Mouse (Mus musculus) lung, embryonic 15.5 days (tissue): ENCODE measurements at regions not wholly inside any gene's neighbourhood (a gene's known extent, or its start where the extent isn't known, plus 50 kb on each side); places are given as distances from the start of the nearest gene placed in this dataset.
A peak's percentile ranks its signal among the peaks of the same experiment; 100 is the strongest.

ENCODE experiments used
- ATAC-seq: fragments of 200-750 bp; cut with Nextera tagmentation; 2 replicates; pipeline ENCODE4 v1.8.0; 2017; ENCODE audit warnings: moderate number of reproducible peaks, borderline replicate concordance; ENCODE audit not compliant: low FRiP score, low TSS enrichment; ENCODE audit errors: extremely low read depth
- H3K27ac ChIP-seq: fragments of 300-500 bp; sonication (generic); 2 replicates; pipeline ENCODE4 v1.5.1; 2015; ENCODE audit warnings: moderate library complexity, mild to moderate bottlenecking, inconsistent platforms
- H3K27me3 ChIP-seq: fragments of 300-500 bp; sonication (generic); 2 replicates; pipeline ENCODE4 v1.6.1; 2015; ENCODE audit warnings: inconsistent platforms
- H3K36me3 ChIP-seq: fragments of 300-500 bp; sonication (generic); 2 replicates; pipeline ENCODE4 v1.6.1; 2015; ENCODE audit warnings: inconsistent platforms
- H3K4me1 ChIP-seq: fragments of 300-500 bp; sonication (generic); 2 replicates; pipeline ENCODE4 v1.6.1; 2015; ENCODE audit warnings: inconsistent platforms
- H3K4me2 ChIP-seq: fragments of 300-500 bp; sonication (generic); 2 replicates; pipeline ENCODE4 v1.6.1; 2015; ENCODE audit warnings: inconsistent platforms, mild to moderate bottlenecking, moderate library complexity
- H3K4me3 ChIP-seq: fragments of 300-500 bp; sonication (generic); 2 replicates; pipeline ENCODE4 v1.5.1; 2015; ENCODE audit warnings: mild to moderate bottlenecking, inconsistent platforms
- H3K9ac ChIP-seq: fragments of 300-500 bp; sonication (generic); 2 replicates; pipeline ENCODE4 v1.6.1; 2015; ENCODE audit warnings: inconsistent platforms
- H3K9me3 ChIP-seq: fragments of 300-500 bp; sonication (generic); 2 replicates; pipeline ENCODE4 v1.6.1; 2016; ENCODE audit warnings: inconsistent platforms
- WGBS: fragments of 180-500 bp; shearing (Covaris S2); methylation state at CpG from one replicate; pipeline ENCODE4 v1.1.7; 2015; 5-methylcytosine and 5-hydroxymethylcytosine counted together

- Histone ChIP-seq H3K27me3 (no peaks in the 10 kb centered on the region), H3K4me2 (peak overlapping the region; percentile 89), H3K27ac (peak overlapping the region; percentile 99), H3K4me1 (peaks cover 41% of the 10 kb centered on the region), H3K4me3 (peak overlapping the region; percentile 49), H3K9me3 (no peaks in the 10 kb centered on the region), H3K9ac (peak overlapping the region; percentile 72), H3K36me3 (no peaks in the 10 kb centered on the region)
- no peak; the same call in 1 of the 2 replicates for ATAC-seq
- 21% methylated on average over 9 of the region's 9 CpGs for WGBS
Measured at GRCm38 (mm10) chr15:85652871-85653337, 70.6 kb upstream of the Wnt7b start.

DNA sequence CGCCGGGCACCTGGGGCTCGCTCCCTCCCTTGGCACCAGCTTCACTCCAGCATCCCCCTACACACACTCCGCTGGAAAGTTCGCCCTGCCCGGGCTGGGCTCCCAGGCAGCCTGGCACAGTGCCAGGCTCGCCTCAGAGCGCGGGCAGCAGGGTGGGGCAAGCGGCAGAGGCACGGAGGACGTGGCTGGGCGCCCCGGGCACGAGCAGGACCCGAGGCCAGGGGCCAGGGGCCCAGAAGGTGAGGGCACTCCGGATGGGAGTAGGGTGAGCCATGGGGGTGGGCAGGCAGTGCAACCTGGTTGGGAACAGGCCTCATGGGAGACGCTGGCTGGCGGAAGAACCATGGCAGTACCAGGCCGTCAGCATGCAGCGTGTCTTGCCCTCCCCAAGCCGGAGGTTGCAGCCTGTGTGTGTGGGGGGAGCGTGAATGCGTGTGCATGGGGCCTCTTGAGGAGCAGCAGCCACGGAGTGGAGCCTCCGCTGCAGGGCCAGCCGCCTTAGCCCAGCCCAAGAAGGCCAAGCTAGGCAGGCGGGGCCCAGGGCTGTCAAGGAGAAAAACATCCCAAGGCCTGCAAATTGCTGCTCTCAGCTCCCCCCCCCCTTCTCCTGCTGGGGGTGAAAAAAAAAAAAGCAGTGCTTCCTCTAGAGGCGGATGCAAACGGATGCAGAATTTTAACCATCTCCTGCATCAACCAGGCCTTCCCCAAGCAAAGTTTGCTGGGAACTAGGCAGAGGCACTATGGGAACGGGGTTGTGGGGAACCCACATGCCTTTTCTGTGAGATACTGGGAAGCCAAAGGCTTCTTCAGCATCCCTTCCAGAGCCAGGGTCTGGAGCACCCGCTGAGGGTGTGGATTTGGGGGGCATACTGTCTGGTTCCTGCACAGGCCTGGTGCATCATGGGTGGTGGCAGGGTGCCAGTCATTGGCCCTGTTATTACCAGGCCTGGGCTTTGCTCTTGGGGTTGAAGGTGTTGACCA, 71.4 kb upstream of the Wnt7b start:
- H3K9ac ChIP-seq, result peak overlapping the region; percentile 72
- H3K27ac ChIP-seq, result peak overlapping the region; percentile 99
- H3K4me3 ChIP-seq, result peak overlapping the region; percentile 49
- no peaks in the 10 kb centered on the region for H3K27me3 ChIP-seq
- H3K36me3 ChIP-seq, result no peaks in the 10 kb centered on the region
- WGBS, result 5% methylated on average over 32 of the region's 32 CpGs
- peak; percentile 90 for ATAC-seq
- peaks cover 41% of the 10 kb centered on the region for H3K4me1 ChIP-seq
- H3K4me2 ChIP-seq, result peak overlapping the region; percentile 89
- no peaks in the 10 kb centered on the region for H3K9me3 ChIP-seq

DNA sequence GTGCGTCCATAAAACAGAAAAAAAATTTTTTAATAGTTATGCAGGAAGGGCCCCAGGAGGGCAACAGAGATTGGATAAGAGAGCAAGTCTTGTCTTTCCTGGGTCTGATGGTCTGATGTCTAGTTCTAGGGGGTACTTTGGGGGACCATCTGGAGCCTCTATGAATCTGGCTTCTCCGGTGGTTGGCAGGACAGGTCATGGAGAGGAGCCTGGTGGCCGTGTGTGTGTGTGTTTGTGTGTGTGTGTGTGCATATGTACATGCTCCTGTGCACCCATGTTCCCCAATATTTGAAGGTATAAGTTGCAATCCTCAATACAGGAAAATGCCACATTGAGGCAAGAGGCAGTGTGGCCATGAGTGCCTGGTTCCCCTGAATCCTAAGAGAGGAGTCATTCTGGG, 72.5 kb upstream of the Wnt7b start:
- Histone ChIP-seq H3K9ac (no peak overlapping the region), H3K4me2 (peak overlapping the region; percentile 89; the same call in 1 of the 2 replicates)

DNA sequence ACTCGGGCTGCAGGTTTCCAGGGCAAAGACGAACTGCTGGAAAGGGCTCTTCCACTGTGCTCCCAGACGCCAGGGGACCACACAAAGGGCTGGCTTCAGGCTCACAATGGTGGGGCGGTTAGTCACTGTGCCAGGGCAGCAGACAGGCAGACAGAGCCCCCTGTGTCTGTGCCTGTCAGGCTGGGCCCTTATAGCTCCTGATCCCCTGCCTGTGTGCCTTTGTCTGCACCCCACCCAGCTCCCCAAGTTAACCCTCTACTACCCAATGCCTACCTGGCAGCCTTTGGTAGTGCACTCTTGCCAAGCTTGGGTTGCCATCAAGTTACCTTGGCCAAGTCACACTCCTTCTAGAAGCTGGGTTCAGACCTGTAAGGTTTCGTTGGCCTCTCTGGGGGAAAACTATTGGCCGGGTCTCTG, 73.5 kb upstream of the Wnt7b start:
- Histone ChIP-seq H3K9ac (no peak overlapping the region), H3K27ac (peak overlapping the region; percentile 35; the same call in 1 of the 2 replicates), H3K4me2 (peak overlapping the region; percentile 89), H3K27me3 (peaks cover 10% of the 10 kb centered on the region), H3K4me3 (no peak overlapping the region), H3K36me3 (no peaks in the 10 kb centered on the region), H3K9me3 (no peaks in the 10 kb centered on the region), H3K4me1 (peaks cover 41% of the 10 kb centered on the region)
- ATAC-seq, result no peak
- 61% methylated on average over 6 of the region's 6 CpGs for WGBS

More for the DNA sequence above, 72.5 kb upstream of the Wnt7b start:
- 81% methylated on average over 3 of the region's 3 CpGs for WGBS
- Histone ChIP-seq H3K9me3 (no peaks in the 10 kb centered on the region), H3K27me3 (0 out of 2 replicates have a peak, but pooled peaks cover 4% of the 10 kb centered on the region), H3K36me3 (no peaks in the 10 kb centered on the region), H3K27ac (peak overlapping the region; percentile 99), H3K4me3 (no peak overlapping the region; the same call in 1 of the 2 replicates), H3K4me1 (peaks cover 41% of the 10 kb centered on the region)
- ATAC-seq, result no peak

- Histone ChIP-seq H3K4me1 (peaks cover 41% of the 10 kb centered on the region), H3K27ac (no peak overlapping the region), H3K9me3 (no peaks in the 10 kb centered on the region), H3K27me3 (peaks cover 17% of the 10 kb centered on the region), H3K9ac (no peak overlapping the region), H3K4me3 (no peak overlapping the region), H3K36me3 (0 out of 2 replicates have a peak, but pooled peaks cover 4% of the 10 kb centered on the region), H3K4me2 (no peak overlapping the region)
- WGBS, result 82% methylated on average over 6 of the region's 6 CpGs
- ATAC-seq, result no peak
Measured at GRCm38 (mm10) chr15:85656852-85657251, 74.6 kb upstream of the Wnt7b start.

- Histone ChIP-seq H3K36me3 (0 out of 2 replicates have a peak, but pooled peaks cover 4% of the 10 kb centered on the region), H3K9ac (no peak overlapping the region), H3K9me3 (no peaks in the 10 kb centered on the region), H3K4me2 (no peak overlapping the region), H3K27ac (no peak overlapping the region), H3K4me3 (no peak overlapping the region), H3K4me1 (peaks cover 39% of the 10 kb centered on the region), H3K27me3 (peaks cover 17% of the 10 kb centered on the region)
- 50% methylated on average over 8 of the region's 8 CpGs for WGBS
- no peak for ATAC-seq
Measured at GRCm38 (mm10) chr15:85657441-85657989, 75.2 kb upstream of the Wnt7b start.

GRCm38 (mm10) chr15:85658101-85658885, 76.0 kb upstream of the Wnt7b start:
- 74% methylated on average over 14 of the region's 14 CpGs for WGBS
- H3K4me2 ChIP-seq, result no peak overlapping the region
- H3K4me3 ChIP-seq, result no peak overlapping the region
- H3K36me3 ChIP-seq, result 0 out of 2 replicates have a peak, but pooled peaks cover 4% of the 10 kb centered on the region
- H3K9ac ChIP-seq, result no peak overlapping the region
- no peak for ATAC-seq
- H3K27ac ChIP-seq, result no peak overlapping the region
- peaks cover 31% of the 10 kb centered on the region for H3K4me1 ChIP-seq
- no peaks in the 10 kb centered on the region for H3K9me3 ChIP-seq
- H3K27me3 ChIP-seq, result peaks cover 17% of the 10 kb centered on the region

DNA sequence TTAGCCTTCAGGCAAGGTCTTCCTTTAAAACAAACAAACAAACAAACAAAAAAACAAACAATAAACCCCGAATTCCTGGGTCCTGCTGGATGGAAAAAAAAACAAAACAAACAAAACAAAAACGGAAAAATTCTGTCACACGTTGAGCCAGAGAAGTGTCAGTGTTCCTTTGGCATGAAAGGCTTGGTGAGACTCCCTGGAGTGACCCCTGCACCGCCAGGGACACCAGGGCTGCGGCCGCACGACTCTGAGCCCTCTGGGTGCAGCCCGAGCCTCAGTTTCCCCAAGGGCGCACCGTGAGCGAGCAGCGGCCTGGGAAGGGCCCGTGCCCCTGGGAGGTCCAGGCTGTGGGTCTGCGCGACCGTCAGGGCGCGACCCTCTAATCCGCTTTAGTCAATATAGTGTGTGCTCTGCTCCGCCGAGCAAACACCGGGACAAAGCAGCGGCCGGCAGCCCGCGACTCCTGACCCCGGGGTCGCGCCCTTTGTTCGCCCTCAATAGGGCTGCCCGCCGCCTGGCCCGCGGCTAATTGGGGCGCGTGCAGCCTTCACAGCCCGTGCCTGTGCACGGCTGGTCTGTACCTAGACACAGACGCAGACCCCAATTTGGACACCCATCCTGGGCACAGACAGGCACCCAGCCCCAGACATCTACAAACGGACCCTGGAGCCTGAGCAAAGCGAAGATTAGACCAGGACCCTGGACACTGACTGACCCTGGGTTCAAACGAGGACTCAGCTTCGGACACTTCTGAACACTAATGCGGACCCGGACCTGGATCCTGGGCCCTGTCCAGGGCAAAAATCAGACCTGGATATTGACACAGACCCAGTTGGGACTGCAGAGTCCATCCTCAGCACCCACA, 74.0 kb upstream of the Ppara start:
- H3K36me3 ChIP-seq, result 0 out of 2 replicates have a peak, but pooled peaks cover 4% of the 10 kb centered on the region
- H3K4me1 ChIP-seq, result peaks cover 6% of the 10 kb centered on the region
- H3K27me3 ChIP-seq, result peaks cover 17% of the 10 kb centered on the region
- ATAC-seq, result no peak
- H3K4me3 ChIP-seq, result no peak overlapping the region
- 27% methylated on average over 45 of the region's 45 CpGs for WGBS
- no peak overlapping the region for H3K9ac ChIP-seq
- no peaks in the 10 kb centered on the region for H3K9me3 ChIP-seq
- H3K27ac ChIP-seq, result no peak overlapping the region
- H3K4me2 ChIP-seq, result no peak overlapping the region

DNA sequence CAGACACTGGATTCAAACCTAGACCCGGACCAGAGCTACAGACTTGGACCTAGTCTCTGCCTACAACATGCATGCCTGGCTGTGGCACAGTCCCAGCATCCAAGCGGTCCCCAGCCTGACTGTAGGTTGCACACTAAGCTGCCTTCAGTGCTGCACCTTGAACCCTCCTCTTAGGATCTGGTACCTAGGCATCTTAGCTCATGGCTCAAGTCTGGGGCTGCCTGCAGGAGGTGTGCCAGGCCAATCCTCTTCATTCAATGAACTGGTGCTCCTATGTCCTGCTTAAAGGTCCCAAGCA, 73.4 kb upstream of the Ppara start:
- Histone ChIP-seq H3K36me3 (0 out of 2 replicates have a peak, but pooled peaks cover 4% of the 10 kb centered on the region), H3K9me3 (no peaks in the 10 kb centered on the region), H3K9ac (no peak overlapping the region), H3K4me1 (peaks cover 4% of the 10 kb centered on the region), H3K4me3 (no peak overlapping the region), H3K27ac (no peak overlapping the region), H3K27me3 (peaks cover 17% of the 10 kb centered on the region), H3K4me2 (no peak overlapping the region)
- 80% methylated on average over 2 of the region's 2 CpGs for WGBS
- ATAC-seq, result no peak

GRCm38 (mm10) chr15:85661771-85662170, 73.0 kb upstream of the Ppara start:
- Histone ChIP-seq H3K9me3 (no peaks in the 10 kb centered on the region), H3K27me3 (peaks cover 17% of the 10 kb centered on the region), H3K4me3 (no peak overlapping the region), H3K27ac (no peak overlapping the region), H3K36me3 (0 out of 2 replicates have a peak, but pooled peaks cover 4% of the 10 kb centered on the region), H3K9ac (no peak overlapping the region), H3K4me2 (no peak overlapping the region), H3K4me1 (peaks cover 8% of the 10 kb centered on the region)
- 87% methylated on average over 5 of the region's 5 CpGs for WGBS
- no peak for ATAC-seq

DNA sequence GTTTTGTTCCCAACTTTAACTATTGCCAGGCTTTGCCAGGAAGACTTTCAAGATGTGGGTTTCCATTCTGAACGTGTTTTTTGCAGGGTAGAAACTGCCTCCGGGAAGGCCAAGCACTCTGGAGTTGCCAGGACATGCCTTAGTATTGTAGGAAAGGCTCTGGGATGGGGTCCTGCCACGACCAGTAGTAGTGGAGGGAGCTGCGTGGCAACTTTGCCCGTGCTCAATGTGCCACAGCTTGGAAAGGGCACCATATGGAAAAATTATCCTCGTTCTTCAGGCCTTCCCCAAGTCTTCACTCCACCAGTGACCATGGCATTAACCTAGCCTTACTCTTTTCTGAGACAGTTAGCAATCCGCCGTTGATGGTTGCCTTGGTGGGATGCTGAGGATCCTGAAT, 72.5 kb upstream of the Ppara start:
- no peak overlapping the region for H3K4me2 ChIP-seq
- H3K36me3 ChIP-seq, result 0 out of 2 replicates have a peak, but pooled peaks cover 4% of the 10 kb centered on the region
- no peak for ATAC-seq
- H3K9ac ChIP-seq, result no peak overlapping the region
- no peak overlapping the region for H3K4me3 ChIP-seq
- H3K4me1 ChIP-seq, result peaks cover 9% of the 10 kb centered on the region
- no peaks in the 10 kb centered on the region for H3K9me3 ChIP-seq
- H3K27ac ChIP-seq, result no peak overlapping the region
- peaks cover 17% of the 10 kb centered on the region for H3K27me3 ChIP-seq
- 87% methylated on average over 8 of the region's 8 CpGs for WGBS
